Mouse (Mus musculus): ENCODE results near the gene Pomp.
A peak's percentile ranks its signal among the peaks of the same experiment; 100 is the strongest.
"Not testable (repeated sequence)": the region's sequence is repeated elsewhere in the genome, so short reads cannot be mapped to it uniquely, and the experiment has no call there.

Pomp gene

DNA sequence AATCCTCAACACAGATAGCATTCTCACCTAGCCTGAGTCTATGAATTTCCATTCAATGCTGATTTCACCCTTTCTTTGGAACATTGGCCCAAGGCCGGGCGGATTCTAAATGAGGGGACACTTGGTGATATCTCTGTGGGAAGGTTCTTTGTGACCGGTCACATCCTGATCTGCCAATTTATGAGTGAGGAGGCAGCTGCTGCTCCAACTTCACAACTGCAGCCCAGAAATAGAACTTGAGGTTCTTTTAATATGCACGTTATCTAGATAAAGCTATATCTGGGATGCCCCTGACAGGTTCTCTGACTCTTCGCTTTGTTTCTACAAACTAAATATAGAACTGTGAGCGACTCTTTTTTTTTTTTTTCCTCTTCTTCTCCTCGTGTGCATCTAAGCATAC lies 10.1 kb upstream of the Pomp start:
- no peak for DNase-seq (ENCODE audit: low spot score in 2 of 2)

DNA sequence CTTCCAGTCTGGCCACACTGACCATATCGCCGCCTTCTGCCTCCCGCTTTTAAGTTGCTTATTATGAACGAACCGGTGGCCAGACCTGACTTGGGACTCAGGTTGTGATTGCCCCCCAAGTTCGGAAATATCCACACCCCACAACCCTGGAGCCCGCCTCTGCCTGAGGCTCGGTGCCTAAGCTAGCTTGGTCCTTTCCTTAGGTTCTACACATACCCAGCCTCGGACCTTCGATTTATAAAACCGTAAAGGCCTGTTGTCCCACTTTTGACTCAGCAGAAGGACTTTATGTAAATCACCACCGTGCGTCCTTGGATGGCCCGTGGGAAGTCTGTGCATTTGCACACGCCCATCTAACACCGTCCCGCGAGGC lies 199 bp upstream of the Pomp start:
- no peak for DNase-seq (ENCODE audit: low spot score in 2 of 2)

DNA sequence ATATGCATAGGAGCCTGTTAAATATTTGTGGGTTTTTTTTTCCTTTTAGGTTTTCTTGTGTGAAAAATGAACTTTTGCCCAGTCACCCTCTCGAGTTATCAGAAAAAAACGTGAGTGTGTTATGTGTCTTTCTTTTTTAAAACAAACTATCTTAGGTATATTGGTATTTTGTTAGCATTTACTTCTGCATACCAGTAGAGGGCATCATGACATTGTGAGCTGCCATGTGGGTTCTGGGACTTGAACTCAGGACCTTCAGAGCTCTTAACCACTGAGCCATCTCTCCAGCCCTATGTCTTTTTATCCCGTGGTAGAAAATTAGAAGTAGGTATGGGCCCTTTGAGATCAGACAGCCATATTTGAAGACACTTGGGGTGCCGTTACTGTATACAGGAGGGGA lies 8.4 kb downstream of the Pomp start:
- no peak for DNase-seq (ENCODE audit: low spot score in 2 of 2)

DNA sequence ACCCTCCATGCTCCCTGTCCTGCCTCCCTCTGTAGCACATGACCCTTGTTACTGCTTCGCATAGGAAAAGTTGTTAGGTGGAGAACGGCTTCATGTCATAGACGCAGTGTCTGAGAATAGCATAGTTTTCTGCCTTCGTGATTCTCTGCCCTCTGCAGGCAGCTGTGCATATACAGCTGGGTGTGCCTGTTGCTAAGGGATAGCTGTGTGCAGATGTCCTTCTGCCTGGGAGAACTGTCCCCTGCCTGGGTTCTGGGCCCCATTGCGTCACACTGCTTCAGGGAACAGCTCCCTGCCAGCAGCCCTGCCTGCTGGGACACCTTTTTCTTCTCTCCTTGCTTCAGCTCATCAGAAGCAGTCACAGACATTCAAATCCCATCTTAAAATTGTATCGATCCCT lies 9.3 kb downstream of the Pomp start:
- no peak for DNase-seq (ENCODE audit: low spot score in 2 of 2)

DNA sequence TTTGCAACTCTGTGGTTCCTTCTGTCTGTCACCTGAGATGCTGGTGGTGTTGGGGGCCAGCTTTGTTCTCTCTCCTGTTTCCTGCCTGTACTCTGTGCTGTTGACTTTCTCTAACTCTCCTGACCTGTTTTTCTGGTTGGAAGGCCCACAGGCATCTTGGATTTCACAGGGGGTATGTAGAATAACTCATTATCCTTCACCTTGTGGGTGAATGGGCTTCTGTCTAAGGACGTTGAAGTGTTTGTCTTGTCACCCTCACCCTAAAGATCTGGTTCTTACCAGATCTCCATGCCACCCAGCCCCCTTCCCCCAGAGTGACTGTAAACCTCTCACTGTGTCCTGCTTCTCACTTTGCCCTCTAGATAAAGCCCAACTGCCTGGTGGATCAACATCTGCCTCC lies 10.0 kb downstream of the Pomp start:
- DNase-seq (ENCODE audit: low spot score in 2 of 2) = no peak

DNA sequence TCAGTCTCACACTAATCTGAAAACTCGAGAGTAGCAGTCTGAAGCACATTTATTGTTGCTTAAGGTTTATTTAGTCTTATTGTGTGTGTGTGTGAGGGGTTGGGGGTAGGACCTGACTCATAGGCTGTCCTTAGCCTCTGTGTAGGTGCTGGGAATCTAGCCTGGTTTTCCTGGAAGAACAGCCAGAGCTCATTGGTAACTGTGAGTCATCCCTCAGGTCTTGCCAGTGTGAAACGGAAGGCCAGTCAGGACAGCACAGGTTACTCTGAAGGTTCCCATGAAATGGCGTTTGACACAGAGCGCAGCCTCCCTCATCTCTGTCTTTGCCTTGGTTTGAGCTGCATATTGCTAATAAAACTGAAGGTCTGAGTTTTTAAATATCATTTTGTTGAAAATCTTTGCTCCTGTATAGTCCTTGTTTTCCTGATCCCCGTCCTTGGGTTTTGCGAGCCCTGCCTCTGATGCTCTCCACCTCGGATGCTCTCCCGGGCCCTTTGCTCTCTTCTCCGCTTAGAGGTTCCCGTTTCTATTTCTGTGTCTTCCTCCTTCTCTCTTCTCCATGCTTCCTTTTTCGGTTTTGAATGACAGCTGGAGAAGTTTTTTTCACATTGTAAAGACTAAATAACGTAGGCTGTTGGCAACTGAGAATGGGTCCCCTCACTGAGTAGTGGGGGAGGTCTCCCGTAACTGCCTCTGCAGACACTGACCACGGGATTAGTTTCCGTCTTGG lies 11.0 kb downstream of the Pomp start:
- no peak for DNase-seq (ENCODE audit: low spot score in 2 of 2)

DNA sequence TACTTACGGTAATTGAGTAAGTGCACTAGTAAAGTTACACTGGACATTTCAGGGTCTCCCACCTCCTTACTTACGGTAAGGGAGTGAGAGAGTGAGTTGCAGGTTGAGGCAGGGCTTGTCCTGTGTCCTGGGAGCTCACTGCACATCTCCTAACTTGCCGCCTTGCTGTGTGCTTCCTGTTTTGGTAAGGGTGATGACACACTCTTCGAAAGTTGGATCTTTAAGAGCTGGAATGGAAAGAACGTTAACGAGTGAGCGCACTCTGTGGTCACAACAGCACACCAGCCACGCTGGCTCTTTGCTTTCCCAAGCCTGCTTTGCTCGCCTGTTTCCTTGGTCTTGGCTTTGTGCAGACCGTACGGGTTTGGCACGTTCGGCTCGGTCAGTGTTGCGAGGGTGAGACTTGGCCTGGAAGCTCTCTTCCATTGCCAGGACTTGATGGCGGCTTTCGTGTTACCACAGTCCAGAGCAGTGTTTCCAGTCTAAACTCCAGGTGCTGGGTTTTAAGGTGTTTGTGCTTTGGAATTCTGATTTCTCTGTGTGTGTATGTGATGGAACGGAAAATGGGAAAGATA lies 14.3 kb downstream of the Pomp start:
- no peak for DNase-seq (ENCODE audit: low spot score in 2 of 2)

DNA sequence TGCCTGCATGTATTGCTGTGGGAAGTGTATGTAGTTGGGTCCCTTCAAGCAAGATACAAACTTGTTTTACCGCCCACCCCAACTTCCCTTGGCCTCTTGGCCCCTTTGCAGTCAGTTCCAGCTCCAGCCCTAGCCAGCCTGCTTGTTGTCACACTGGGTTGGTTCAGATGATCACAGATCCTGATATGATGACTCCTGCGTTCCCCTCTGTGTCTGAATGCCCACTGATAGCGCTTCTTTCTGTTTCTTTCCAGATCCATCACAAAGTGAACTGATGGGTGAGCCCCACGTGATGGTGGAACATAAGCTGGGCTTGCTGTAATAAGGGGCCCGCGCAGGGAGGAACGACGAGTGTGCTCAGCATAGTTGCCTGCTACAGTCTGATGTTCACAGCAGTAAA lies 14.9 kb downstream of the Pomp start:
- DNase-seq (ENCODE audit: low spot score in 2 of 2) = no peak

DNA sequence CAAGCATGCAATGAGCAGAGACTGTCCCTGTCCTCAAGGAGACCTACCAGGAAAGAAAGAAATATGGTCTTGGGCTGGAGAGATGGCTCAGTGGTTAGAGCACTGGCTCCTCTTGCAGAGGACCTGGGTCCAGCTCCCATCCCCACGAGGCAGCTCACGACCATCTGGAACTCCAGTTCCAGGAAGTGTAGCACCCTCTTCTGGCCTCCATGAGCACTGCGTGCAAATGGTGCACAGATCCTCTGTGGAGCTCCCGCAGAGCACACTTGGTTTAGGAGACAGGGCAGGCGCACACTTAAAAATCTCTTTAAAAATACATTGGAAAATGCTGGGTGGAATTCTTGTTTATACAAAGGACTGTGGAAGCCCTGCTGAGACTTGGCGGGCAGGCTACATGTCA lies 17.3 kb downstream of the Pomp start:
- peak in 1 of 2 experiments; percentile 42 for DNase-seq (ENCODE audit: low spot score in 2 of 2)

DNA sequence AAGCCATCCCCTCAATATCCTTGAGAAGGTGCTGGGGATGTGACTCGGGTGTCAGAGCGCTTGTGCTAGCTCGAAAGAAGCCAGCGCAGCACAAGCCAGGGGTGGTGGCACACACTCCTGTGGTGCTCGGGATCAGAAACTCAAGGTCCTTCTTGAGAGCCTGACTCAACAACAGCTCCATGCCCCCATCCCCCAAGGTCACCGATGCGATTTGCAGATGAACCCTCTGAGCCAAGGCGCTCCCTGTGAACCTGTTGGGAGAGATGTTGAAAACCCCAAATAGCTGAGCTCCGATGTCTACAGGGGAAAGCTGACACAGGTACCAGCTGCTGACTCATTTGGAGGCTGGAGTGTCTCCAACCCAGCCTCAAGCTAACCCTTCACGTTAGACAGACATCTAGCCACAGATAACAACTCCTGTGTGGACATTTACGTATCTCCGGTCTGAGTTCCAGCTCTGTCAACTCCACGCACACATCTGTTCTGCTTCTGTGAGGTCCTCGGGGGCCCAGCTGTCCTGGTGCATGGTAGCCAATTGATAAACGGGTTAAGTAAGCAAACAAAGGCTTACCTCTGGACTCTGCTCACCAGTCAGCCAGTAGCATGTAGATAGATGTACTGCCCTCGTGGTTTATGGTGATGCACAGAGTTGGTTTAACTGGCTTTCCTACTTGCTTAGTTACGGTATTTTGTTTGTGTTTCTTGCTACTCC lies 19.9 kb downstream of the Pomp start:
- DNase-seq (ENCODE audit: low spot score in 2 of 2) = no peak

DNA sequence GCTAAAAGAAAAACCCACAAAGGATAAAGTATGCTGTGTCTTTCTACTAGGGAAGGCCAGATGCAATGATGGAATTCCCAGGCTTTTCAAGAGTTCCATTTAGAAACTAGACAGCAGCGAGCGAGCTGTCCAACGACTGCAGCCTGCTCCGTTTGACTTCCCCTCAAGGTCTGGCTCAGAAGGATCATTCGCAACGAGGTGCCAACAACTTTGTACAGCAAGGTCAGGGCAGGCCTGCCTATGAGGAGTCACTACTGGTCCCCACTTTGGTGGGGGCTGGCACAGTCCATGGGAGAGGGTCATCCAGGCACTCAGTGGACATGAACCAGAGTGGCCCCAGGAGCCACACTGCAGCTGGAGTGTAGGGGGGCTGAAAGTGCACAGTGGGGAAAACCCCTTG lies 23.3 kb downstream of the Pomp start:
- DNase-seq (ENCODE audit: low spot score in 2 of 2) = no peak

DNA sequence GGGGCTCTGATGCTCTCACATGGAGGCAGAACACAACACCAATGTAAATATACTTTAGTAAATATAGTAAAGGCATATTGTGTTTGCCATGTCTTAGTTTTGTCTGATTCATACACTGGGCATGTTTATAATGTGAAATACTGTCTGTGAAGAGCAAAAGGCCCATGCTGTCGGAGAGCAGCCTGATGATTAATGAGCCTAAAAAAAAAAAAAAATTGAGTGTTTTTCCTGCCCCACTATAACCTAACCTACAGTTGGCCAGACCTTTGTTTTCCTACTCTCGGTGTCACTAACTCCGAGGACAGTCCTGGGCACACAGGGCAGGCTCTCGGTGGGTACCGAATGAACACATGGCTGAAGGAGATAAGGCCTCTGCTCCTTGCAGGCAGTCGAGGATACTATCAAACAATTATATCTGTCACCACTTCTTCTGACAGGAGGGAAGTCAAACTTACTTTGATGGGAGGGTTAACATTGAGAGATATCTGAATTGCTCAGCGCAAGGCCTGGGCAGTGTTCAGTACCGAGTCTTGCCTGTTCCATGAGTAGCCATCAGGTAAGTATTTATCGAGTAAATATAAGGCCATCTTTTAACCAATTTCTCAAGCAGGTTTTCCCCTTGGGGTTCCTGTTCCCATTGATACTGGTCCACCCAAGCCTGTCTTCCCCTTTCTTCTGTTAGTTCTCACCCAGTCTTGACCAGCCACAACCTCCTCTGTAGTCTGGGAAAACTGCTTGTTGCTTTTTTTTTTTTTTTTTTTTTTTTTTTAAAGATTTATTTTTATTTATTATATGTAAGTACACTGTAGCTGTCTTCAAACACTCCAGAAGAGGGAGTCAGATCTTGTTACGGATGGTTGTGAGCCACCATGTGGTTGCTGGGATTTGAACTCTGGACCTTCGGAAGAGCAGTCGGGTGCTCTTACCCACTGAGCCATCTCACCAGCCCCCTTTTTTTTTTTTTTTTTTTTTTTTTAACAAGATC lies 28.3 kb downstream of the Pomp start:
- DNase-seq (ENCODE audit: low spot score in 2 of 2) = no peak

DNA sequence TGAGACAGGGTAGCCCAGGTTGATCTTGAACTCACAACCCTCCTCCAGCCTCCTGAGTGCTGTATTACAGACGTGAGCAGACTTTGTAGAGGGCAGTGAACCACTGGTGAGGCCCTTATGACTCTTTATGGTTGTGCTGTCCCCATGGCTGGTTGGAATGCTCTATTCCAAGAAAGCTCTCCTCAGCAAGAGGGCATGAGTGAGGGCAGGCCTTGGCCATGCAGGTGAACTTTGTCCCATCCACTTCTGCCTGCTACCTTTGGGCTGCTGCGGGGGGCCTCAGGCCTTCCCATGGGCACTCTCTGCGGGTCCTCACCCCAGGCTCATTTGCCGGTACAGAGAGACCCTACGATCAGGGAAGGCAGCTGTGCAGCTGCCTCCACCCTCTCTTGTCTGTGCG lies 32.5 kb downstream of the Pomp start:
- DNase-seq (ENCODE audit: low spot score in 2 of 2) = peak in 1 of 2 experiments; percentile 23

DNA sequence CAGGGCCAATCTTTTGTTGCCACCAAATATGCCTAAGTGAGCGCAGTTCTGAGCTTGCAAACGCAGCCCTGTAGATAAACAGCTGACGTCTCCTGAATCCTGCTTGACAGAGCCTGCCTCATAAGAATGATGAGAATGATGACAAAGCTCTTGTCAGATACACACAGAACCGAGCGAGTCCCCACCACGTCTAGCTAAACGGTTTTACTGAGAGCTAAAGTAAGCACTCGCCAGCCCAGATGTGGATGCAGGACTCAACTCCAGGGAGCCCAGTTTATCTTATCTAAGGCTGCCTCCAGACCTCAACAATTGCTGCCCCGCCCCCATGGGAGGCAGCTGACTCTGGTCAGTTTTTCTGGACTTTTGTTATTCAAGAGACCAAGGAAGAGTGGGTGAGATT lies 32.9 kb downstream of the Pomp start:
- DNase-seq (ENCODE audit: low spot score in 2 of 2) = peak in 1 of 2 experiments; percentile 45

DNA sequence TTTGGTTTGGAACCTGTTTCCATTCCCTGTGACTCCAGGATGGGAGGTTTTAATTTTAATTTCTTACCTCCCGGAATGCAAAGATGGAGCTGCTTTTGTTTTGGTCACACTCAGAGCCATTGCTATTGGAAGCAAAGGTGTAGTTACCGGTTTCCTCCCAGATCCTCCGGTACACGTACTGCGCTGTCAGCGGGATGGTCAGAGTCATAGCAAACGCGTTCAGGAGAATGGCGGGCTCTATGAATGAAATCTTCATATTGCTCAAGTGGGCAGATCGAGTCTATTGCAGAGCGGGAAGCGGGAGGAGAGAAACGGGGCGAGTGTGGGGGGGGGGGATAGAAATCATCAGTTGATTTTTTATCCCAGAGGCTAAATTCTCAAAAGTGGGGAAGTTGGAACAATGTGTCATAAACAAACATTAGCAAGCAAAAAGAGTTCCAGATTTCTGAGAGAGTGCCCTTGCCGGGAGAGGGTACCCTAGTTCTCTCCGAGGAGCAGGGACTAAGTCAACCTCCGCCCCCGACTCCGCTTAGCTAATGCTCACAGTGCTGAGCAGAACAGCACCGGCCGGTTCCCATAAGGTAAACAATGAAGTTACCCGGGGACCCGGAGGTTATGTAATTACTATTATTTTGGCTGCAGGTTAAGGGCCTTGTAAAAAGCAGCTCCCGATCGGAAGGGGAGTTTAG lies 33.6 kb downstream of the Pomp start:
- peak; percentile 59 to 60 for DNase-seq (ENCODE audit: low spot score in 2 of 2)

DNA sequence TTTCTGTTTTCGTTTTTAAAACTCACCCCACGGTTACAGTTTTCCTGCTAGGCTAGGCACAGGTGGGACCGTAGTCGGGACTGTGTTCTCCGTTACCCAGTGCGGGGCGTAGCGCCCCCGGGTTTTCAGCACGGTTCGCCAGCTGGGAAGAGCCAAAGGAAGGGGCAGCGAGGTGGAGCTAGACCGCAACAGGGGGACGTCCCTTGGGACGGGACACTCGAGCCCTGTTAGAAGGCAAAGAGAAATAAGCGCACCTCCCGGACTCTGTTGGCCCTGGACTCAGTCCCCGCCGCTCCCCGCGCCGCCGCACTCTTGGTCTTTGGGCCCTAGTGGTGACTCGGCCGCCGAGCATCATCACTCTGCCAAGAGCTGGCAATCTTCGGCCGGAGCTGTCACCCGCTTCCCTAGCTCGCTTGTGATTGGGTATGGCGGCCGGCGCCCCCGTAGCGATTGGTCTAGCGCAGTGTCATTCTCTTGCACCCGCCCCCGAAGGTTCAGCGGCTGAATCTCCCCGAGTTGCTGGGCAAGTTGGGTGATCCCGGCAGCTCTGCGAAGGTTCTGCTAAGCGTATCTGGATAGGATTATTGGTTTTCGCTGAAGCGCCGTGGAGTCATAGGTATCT lies 34.3 kb downstream of the Pomp start, which contains the start of gene Slc46a3:
Gene Slc46a3, minus strand, starts transcription at position 361 of the 622 bp plus-strand sequence.
- peak; percentile 94 to 96 for DNase-seq (ENCODE audit: low spot score in 2 of 2)

DNA sequence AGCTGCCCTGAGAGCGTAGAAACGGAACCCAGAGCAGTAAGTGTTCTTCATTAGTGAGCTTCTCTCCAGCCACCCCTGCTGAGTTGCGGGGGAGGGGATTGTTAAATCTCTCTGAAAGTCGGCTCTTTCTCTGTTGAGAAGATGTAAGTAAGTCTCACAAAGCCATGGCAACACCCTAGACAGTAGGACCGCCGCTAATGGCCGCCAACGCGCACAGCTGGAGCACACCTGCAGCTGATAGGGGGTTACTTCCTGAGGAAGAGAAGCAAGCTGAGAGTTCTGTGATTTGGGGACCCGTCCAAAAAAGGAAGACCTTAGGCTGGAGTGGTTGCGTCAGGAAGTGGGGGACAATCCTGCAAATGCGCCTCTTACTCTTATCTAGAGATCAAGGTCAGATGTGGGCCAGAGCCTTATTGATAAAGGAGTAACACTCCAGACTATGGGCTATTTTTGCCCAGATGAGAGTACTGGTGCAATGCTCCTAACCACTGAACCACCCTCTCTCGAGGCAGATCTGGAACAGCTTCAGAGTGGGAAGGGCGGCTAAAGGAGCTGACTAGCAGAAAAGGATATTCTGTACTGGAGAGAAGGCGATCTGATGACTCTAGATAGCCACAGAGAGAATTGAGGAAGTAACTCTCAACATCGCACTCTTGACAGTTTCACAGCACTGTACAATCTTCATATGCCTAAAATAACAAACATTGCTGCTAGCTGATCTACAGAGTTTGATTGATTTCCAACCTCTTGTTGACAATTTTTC lies 35.4 kb downstream of the Pomp start:
- DNase-seq (ENCODE audit: low spot score in 2 of 2) = peak; percentile 47 to 60

DNA sequence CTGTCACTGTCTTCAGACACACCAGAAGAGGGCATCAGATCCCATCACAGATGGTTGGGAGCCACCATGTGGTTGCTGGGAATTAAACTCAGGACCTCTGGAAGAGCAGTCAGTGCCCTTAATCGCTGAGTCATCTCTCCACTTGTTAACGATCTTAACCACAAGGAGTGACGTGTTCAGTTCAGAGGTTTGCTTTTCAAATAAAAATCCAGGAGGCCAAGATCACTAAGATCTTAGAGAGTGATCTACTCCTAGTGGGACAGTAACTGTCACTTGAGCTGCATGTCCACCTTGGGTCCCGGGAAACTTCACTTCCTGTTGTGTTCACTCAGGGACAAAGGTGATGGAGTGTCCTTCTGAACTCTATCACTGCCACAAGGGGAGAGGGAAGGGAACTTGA lies 36.2 kb downstream of the Pomp start:
- not testable (repeated sequence) for DNase-seq (ENCODE audit: low spot score in 2 of 2)

DNA sequence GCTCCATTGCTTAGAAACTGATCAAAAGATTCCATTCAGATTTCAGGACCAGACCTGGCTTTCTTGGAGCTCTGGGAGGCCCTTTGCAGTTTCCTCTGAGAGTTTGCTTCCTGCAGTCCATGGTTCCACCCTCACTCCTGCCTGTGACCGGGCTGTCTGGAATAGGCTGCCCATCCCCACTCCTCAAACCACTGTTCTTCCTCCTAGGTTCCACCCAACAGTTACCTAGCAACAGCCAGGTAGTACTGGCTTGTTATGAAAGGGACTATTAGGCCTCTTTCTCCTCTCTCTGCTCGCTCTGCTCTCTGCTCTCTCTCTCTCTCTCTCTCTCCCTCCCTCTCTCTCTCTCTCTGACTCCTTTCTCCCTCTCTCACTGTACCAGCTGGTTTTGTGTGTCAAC lies 38.0 kb downstream of the Pomp start:
- no peak for DNase-seq (ENCODE audit: low spot score in 2 of 2)

DNA sequence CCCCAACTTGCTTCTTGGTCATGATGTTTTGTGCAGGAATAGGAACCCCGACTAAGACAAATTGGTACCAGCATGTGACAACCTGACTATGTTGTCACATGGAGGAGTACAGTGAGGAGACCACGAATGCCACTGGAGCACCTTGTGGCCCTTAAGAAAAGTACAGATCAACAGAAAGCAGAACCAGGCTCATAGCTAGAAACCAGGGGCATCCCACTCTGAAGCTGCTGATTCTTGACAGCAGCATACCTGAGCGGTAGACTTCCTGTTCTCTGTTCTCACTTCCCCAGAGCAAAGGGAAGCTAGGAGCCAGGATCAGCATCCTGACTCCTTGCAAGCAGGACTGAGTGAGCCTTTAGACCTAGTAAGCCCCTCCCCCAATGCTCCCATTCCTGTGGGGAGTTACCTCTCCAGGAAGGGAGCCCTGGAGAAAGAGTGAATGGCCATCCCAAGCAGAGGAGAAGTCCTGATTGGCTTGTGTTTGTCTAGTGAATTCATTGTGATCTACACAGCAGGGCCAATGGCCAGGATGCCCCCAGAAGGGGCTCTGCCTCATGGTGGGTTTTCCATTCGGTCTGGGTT lies 38.8 kb downstream of the Pomp start:
- DNase-seq (ENCODE audit: low spot score in 2 of 2) = no peak

Measured in spleen, postnatal 10 days (tissue).